Mouse (Mus musculus) MEL (cell line): ENCODE data around the gene H2al1m. TPM values are rescaled to one million over a fixed set of nuclear protein-coding genes. Genes with fewer than 3 reads are reported as not detected.

Experiments used
- DNase-seq: peaks from one replicate; pipeline ENCODE4 v3.0.0; 2011; ENCODE audit warnings: low read depth, low spot score
- H3K27ac ChIP-seq: 2 replicates; pipeline ENCODE4 v1.5.1; 2012; ENCODE audit warnings: low read depth, mild to moderate bottlenecking, control low read depth, low read length, moderate library complexity; ENCODE audit not compliant: control insufficient read depth
- H3K27me3 ChIP-seq, 2 experiments: fragments of 150-350 bp in 1 of 2; sonication (generic) in 1 of 2; 2 replicates each; pipeline ENCODE4 v1.6.1; 2012; ENCODE audit warnings: low read length in 2 of 2, mild to moderate bottlenecking in 2 of 2, improper control_type of control experiment in 1 of 2, moderate library complexity in 1 of 2; ENCODE audit not compliant: insufficient read depth in 2 of 2, control insufficient read depth in 1 of 2
- H3K36me3 ChIP-seq, 2 experiments: 2 replicates each; pipeline ENCODE4 v1.6.1; 2012 to 2014; ENCODE audit warnings: low read length in 2 of 2, improper control_type of control experiment in 1 of 2, inconsistent platforms in 1 of 2, mild to moderate bottlenecking in 1 of 2; ENCODE audit not compliant: insufficient read depth in 2 of 2, control insufficient read depth in 1 of 2
- H3K4me1 ChIP-seq, 2 experiments: fragments of 150-350 bp in 1 of 2; sonication (generic) in 1 of 2; 2 replicates each; pipeline ENCODE4 v1.6.1; 2012; ENCODE audit warnings: low read length in 2 of 2, improper control_type of control experiment in 1 of 2, mild to moderate bottlenecking in 1 of 2; ENCODE audit not compliant: insufficient read depth in 2 of 2, control insufficient read depth in 1 of 2
- H3K4me3 ChIP-seq, 2 experiments: fragments of 150-350 bp in 1 of 2; sonication (generic) in 1 of 2; 2 replicates each; pipeline ENCODE4 v1.5.1; 2012; ENCODE audit warnings: low read depth in 2 of 2, low read length in 2 of 2, mild to moderate bottlenecking in 2 of 2, moderate library complexity in 2 of 2, control low read depth in 1 of 2, improper control_type of control experiment in 1 of 2; ENCODE audit not compliant: control insufficient read depth in 1 of 2, insufficient read depth in 1 of 2
- H3K79me2 ChIP-seq: 2 replicates; pipeline ENCODE4 v1.6.1; 2012; ENCODE audit warnings: mild to moderate bottlenecking, low read length, moderate library complexity; ENCODE audit not compliant: control insufficient read depth, poor library complexity, insufficient read depth
- H3K9ac ChIP-seq: 2 replicates; pipeline ENCODE4 v1.6.1; 2012; ENCODE audit warnings: low read depth, mild to moderate bottlenecking, control low read depth, low read length, moderate library complexity; ENCODE audit not compliant: control insufficient read depth, poor library complexity, severe bottlenecking
- H3K9me3 ChIP-seq: fragments of 150-350 bp; sonication (generic); replicated peaks from 2 replicates; pipeline ENCODE4 v1.6.1; 2012; ENCODE audit warnings: mild to moderate bottlenecking, low read length, improper control_type of control experiment, moderate library complexity; ENCODE audit not compliant: insufficient read depth
- BHLHE40 ChIP-seq: IDR thresholded peaks from 2 replicates; pipeline ENCODE4 v1.6.1; 2012; ENCODE audit warnings: low read depth, mild to moderate bottlenecking, inconsistent platforms, low read length, improper control_type of control experiment, borderline replicate concordance
- CHD1 ChIP-seq: IDR thresholded peaks from 2 replicates; pipeline ENCODE4 v1.6.1; 2012; ENCODE audit warnings: low read depth, mild to moderate bottlenecking, inconsistent platforms, low read length, improper control_type of control experiment
- CHD2 ChIP-seq: IDR thresholded peaks from 2 replicates; pipeline ENCODE4 v1.6.1; 2011; ENCODE audit warnings: low read length, improper control_type of control experiment
- CTCF ChIP-seq, 3 experiments: IDR thresholded peaks in 2 of 3; conservative IDR thresholded peaks in 1 of 3; 2 replicates each; pipeline ENCODE4 v1.5.1; 2011 to 2012; ENCODE audit warnings: low read length in 3 of 3, low read depth in 2 of 3, mild to moderate bottlenecking in 2 of 3, improper control_type of control experiment in 1 of 3, inconsistent platforms in 1 of 3, mixed read lengths in 1 of 3, moderate library complexity in 1 of 3; ENCODE audit not compliant: control insufficient read depth in 1 of 3, insufficient read depth in 1 of 3, poor library complexity in 1 of 3, severe bottlenecking in 1 of 3
- E2F4 ChIP-seq: IDR thresholded peaks from 2 replicates; pipeline ENCODE4 v1.6.1; 2011; ENCODE audit warnings: low read depth, low read length, improper control_type of control experiment, borderline replicate concordance
- ELF1 ChIP-seq: IDR thresholded peaks from 2 replicates; pipeline ENCODE4 v1.6.1; 2014; ENCODE audit warnings: low read depth, mild to moderate bottlenecking, inconsistent platforms, low read length, improper control_type of control experiment, moderate library complexity
- EP300 ChIP-seq, 2 experiments: IDR thresholded peaks; 2 replicates each; pipeline ENCODE4 v1.6.1; 2011; ENCODE audit warnings: improper control_type of control experiment in 2 of 2, low read length in 2 of 2, low read depth in 1 of 2, mild to moderate bottlenecking in 1 of 2
- ETS1 ChIP-seq: IDR thresholded peaks from 2 replicates; pipeline ENCODE4 v1.6.1; 2012; ENCODE audit warnings: low read depth, mild to moderate bottlenecking, inconsistent platforms, low read length, improper control_type of control experiment, moderate library complexity
- GABPA ChIP-seq: IDR thresholded peaks from 2 replicates; pipeline ENCODE4 v1.6.1; 2012; ENCODE audit warnings: low read depth, mild to moderate bottlenecking, inconsistent platforms, low read length, improper control_type of control experiment, moderate library complexity
- HCFC1 ChIP-seq: IDR thresholded peaks from 2 replicates; pipeline ENCODE4 v1.6.1; 2012; ENCODE audit warnings: low read depth, mild to moderate bottlenecking, inconsistent platforms, low read length, improper control_type of control experiment, moderate library complexity
- JUND ChIP-seq: IDR thresholded peaks from 2 replicates; pipeline ENCODE4 v1.6.1; 2011; ENCODE audit warnings: low read depth, mild to moderate bottlenecking, improper control_type of control experiment, low read length
- KAT2A ChIP-seq: conservative IDR thresholded peaks from 2 replicates; pipeline ENCODE4 v1.6.1; 2012; ENCODE audit warnings: low read depth, low read length, improper control_type of control experiment, inconsistent platforms
- MAFK ChIP-seq: IDR thresholded peaks from 2 replicates; pipeline ENCODE4 v1.6.1; 2011; ENCODE audit warnings: low read depth, mild to moderate bottlenecking, low read length, improper control_type of control experiment, borderline replicate concordance
- MAZ ChIP-seq: IDR thresholded peaks from 2 replicates; pipeline ENCODE4 v1.6.1; 2012; ENCODE audit warnings: low read depth, mild to moderate bottlenecking, inconsistent platforms, low read length, improper control_type of control experiment
- MEF2A ChIP-seq: IDR thresholded peaks from 2 replicates; pipeline ENCODE4 v1.6.1; 2014; ENCODE audit warnings: low read depth, mild to moderate bottlenecking, inconsistent platforms, low read length, improper control_type of control experiment; ENCODE audit not compliant: poor library complexity, insufficient replicate concordance, severe bottlenecking; ENCODE audit errors: extremely low read depth
- MXI1 ChIP-seq: IDR thresholded peaks from 2 replicates; pipeline ENCODE4 v1.6.1; 2011; ENCODE audit warnings: mild to moderate bottlenecking, low read depth, low read length, improper control_type of control experiment
- MYC ChIP-seq: IDR thresholded peaks from 2 replicates; pipeline ENCODE4 v1.6.1; 2011; ENCODE audit warnings: low read depth, mild to moderate bottlenecking, low read length, improper control_type of control experiment, moderate library complexity
- NELFE ChIP-seq: IDR thresholded peaks from 2 replicates; pipeline ENCODE4 v1.6.1; 2011; ENCODE audit warnings: low read depth, low read length, improper control_type of control experiment
- NRF1 ChIP-seq: IDR thresholded peaks from 2 replicates; pipeline ENCODE4 v1.6.1; 2014; ENCODE audit warnings: low read depth, mild to moderate bottlenecking, inconsistent platforms, low read length, improper control_type of control experiment, moderate library complexity; ENCODE audit not compliant: poor library complexity, insufficient read depth, severe bottlenecking
- POLR2A ChIP-seq, 2 experiments: IDR thresholded peaks; 2 replicates each; pipeline ENCODE4 v1.6.1; 2011 to 2012; ENCODE audit warnings: low read length in 2 of 2, mild to moderate bottlenecking in 2 of 2, control low read depth in 1 of 2, improper control_type of control experiment in 1 of 2, low read depth in 1 of 2, moderate library complexity in 1 of 2; ENCODE audit not compliant: control insufficient read depth in 1 of 2, insufficient read depth in 1 of 2, poor library complexity in 1 of 2
- POLR2AphosphoS2 ChIP-seq: IDR thresholded peaks from 2 replicates; pipeline ENCODE4 v1.6.1; 2011; ENCODE audit warnings: low read length, improper control_type of control experiment
- POLR2AphosphoS5 ChIP-seq: IDR thresholded peaks from 2 replicates; pipeline ENCODE4 v1.6.1; 2012; ENCODE audit warnings: low read depth, borderline replicate concordance, mild to moderate bottlenecking, inconsistent platforms, low read length, moderate library complexity, mixed read lengths
- RAD21 ChIP-seq: IDR thresholded peaks from 2 replicates; pipeline ENCODE4 v1.6.1; 2011; ENCODE audit warnings: mild to moderate bottlenecking, low read depth, low read length, improper control_type of control experiment
- RCOR1 ChIP-seq: IDR thresholded peaks from 2 replicates; pipeline ENCODE4 v1.6.1; 2012; ENCODE audit warnings: low read depth, mild to moderate bottlenecking, inconsistent platforms, low read length, improper control_type of control experiment
- SIN3A ChIP-seq: IDR thresholded peaks from 2 replicates; pipeline ENCODE4 v1.6.1; 2012; ENCODE audit warnings: low read length, improper control_type of control experiment, inconsistent platforms
- SMC3 ChIP-seq: IDR thresholded peaks from 2 replicates; pipeline ENCODE4 v1.6.1; 2011; ENCODE audit warnings: low read depth, low read length, improper control_type of control experiment
- TAL1 ChIP-seq: IDR thresholded peaks from 2 replicates; pipeline ENCODE4 v1.6.1; 2012; ENCODE audit warnings: mild to moderate bottlenecking, inconsistent platforms, low read length, moderate library complexity, mixed read lengths
- TCF12 ChIP-seq: IDR thresholded peaks from 2 replicates; pipeline ENCODE4 v1.6.1; 2014; ENCODE audit warnings: low read depth, mild to moderate bottlenecking, inconsistent platforms, low read length, improper control_type of control experiment, moderate library complexity
- UBTF ChIP-seq: IDR thresholded peaks from 2 replicates; pipeline ENCODE4 v1.6.1; 2012; ENCODE audit warnings: low read depth, mild to moderate bottlenecking, inconsistent platforms, low read length, improper control_type of control experiment, moderate library complexity, borderline replicate concordance; ENCODE audit not compliant: insufficient read depth
- USF1 ChIP-seq: IDR thresholded peaks from 2 replicates; pipeline ENCODE4 v1.6.1; 2014; ENCODE audit warnings: low read depth, mild to moderate bottlenecking, inconsistent platforms, low read length, improper control_type of control experiment, moderate library complexity
- USF2 ChIP-seq, 2 experiments: IDR thresholded peaks; 2 replicates each; pipeline ENCODE4 v1.6.1; 2011 to 2012; ENCODE audit warnings: improper control_type of control experiment in 2 of 2, low read length in 2 of 2, borderline replicate concordance in 1 of 2, inconsistent platforms in 1 of 2, low read depth in 1 of 2, mild to moderate bottlenecking in 1 of 2; ENCODE audit not compliant: insufficient read depth in 1 of 2
- ZC3H11A ChIP-seq: IDR thresholded peaks from 2 replicates; pipeline ENCODE4 v1.6.1; 2012; ENCODE audit warnings: low read depth, mild to moderate bottlenecking, inconsistent platforms, low read length, improper control_type of control experiment
- ZMIZ1 ChIP-seq: IDR thresholded peaks from 2 replicates; pipeline ENCODE4 v1.6.1; 2012; ENCODE audit warnings: low read depth, mild to moderate bottlenecking, inconsistent platforms, low read length, improper control_type of control experiment, moderate library complexity
- ZNF384 ChIP-seq: IDR thresholded peaks from 2 replicates; pipeline ENCODE4 v1.6.1; 2012; ENCODE audit warnings: low read depth, mild to moderate bottlenecking, inconsistent platforms, low read length, improper control_type of control experiment
- polyA plus RNA-seq, 2 experiments: library from polyadenylated mRNA; stranded (reverse) in 1 of 2; unstranded in 1 of 2; fragments of >175 nt in 1 of 2; fragments of >200 nt in 1 of 2; gene quantifications; 2 replicates each; pipeline versions ENCODE4 v1.2.1 to v1.2.4; 2012; ENCODE audit warnings: low replicate concordance in 2 of 2, low read depth in 1 of 2; ENCODE audit not compliant: insufficient read length in 2 of 2, insufficient read depth in 1 of 2, missing spikeins in 1 of 2
- total RNA-seq: library from RNA; depleted of rRNA; stranded (reverse); fragments of 300-350 nt; gene quantifications from 2 replicates; pipeline ENCODE4 v1.2.3, GENCODE M21; 2012

H2al1m gene
- total and polyA plus RNA-seq, 3 experiments = 0.85 to 3.5 TPM; not detected in 1

DNA sequence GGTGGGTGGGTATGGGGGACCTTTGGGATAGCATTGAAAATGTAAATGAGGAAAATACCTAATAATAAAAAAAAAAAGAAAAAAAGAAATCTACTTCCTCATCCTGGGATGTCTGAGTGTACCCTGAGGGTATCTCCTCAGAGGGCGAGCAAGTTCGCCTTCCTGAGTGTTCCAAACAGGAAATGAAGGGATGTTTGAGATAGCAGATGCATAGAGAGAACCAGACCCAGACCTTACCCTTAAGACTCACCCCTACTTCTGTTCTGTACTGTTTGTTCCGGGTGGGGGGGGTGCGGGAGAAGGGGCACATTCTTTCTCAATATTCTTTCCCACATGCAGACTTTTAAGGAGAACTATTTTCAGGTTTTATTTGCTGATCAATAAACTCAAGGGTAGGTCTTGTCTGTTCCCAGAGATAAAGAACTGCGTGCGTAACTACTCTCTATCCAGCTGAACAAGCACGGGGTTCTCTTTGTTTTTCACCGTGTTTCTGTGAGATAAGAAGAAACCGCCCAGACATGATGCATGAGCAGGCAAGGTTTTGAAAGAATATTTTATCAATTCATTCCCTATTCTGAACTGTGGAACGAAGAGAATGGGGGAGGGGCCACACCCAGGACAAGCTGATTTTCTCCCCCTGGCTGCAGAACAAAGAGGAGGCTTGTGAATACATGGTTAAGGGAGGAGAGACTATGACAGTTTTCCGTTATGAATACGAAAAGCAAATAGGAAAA lies 38.8 kb upstream of the H2al1m start:
- DNase-seq = peak; percentile 95
- Histone ChIP-seq H3K27me3 (no peaks in the 10 kb centered on the region), H3K79me2 (no peaks in the 10 kb centered on the region), H3K9ac (peak overlapping the region; percentile 52), H3K36me3 (peaks cover 0 to 58% of the 10 kb centered on the region in 2 experiments; a peak in 2 of 4 replicates), H3K4me3 (peak overlapping the region in 1 of 2 experiments; percentile 8; a peak in 1 of 4 replicates), H3K27ac (peak overlapping the region; percentile 98), H3K9me3 (no peaks in the 10 kb centered on the region), H3K4me1 (peaks cover 30 to 47% of the 10 kb centered on the region in 2 experiments)
- TF ChIP-seq ZNF384 = peak; percentile 79
- TF ChIP-seq JUND = 0 out of 2 replicates have a peak, but pooled peaks have one; percentile 32
- TF ChIP-seq ZC3H11A = peak; percentile 39
- TF ChIP-seq USF2 (IDR thresholded peaks at IDR 0.05; ENCODE audit: borderline replicate concordance in 1 of 2, insufficient read depth in 1 of 2, low read depth in 1 of 2, low read length in 2 of 2) = no peak
- 0 out of 2 replicates have a peak, but pooled peaks have one; percentile 50 for TF ChIP-seq POLR2AphosphoS2
- no peak for TF ChIP-seq CHD1
- TF ChIP-seq MAZ = peak; percentile 73; the same call in 1 of the 2 replicates
- peak; percentile 93 for TF ChIP-seq MAFK
- TF ChIP-seq BHLHE40 = peak; percentile 92
- peak; percentile 79 for TF ChIP-seq RCOR1
- TF ChIP-seq ETS1 = peak; percentile 98
- TF ChIP-seq MEF2A = 0 out of 2 replicates have a peak, but pooled peaks have one; percentile 32
- TF ChIP-seq SIN3A = peak; percentile 95
- TF ChIP-seq POLR2AphosphoS5 = no peak
- no peak for TF ChIP-seq NRF1
- 0 out of 2 replicates have a peak, but pooled peaks have one; percentile 4 for TF ChIP-seq GABPA
- no peak for TF ChIP-seq USF1
- TF ChIP-seq TAL1 = peak; percentile 96
- TF ChIP-seq CHD2 = peak; percentile 83
- TF ChIP-seq EP300 (IDR thresholded peaks at IDR 0.05; ENCODE audit: low read depth in 1 of 2, low read length in 2 of 2) = peak; percentile 97 to 98
- peak in 1 of 3 experiments; percentile 7; a peak in 1 of 6 replicates for TF ChIP-seq CTCF (IDR thresholded peaks at IDR 0.05 in 2 of 3, conservative IDR thresholded peaks at IDR 0.05 in 1 of 3; ENCODE audit: control insufficient read depth in 1 of 3, insufficient read depth in 1 of 3, low read depth in 2 of 3, low read length in 3 of 3, poor library complexity in 1 of 3, severe bottlenecking in 1 of 3)
- peak; percentile 48; the same call in 1 of the 2 replicates for TF ChIP-seq HCFC1
- no peak; the same call in 1 of the 2 replicates for TF ChIP-seq KAT2A
- TF ChIP-seq POLR2A (IDR thresholded peaks at IDR 0.05; ENCODE audit: control insufficient read depth in 1 of 2, insufficient read depth in 1 of 2, low read depth in 1 of 2, low read length in 2 of 2, poor library complexity in 1 of 2) = no peak
- peak; percentile 89 for TF ChIP-seq MYC
- TF ChIP-seq SMC3 = no peak
- no peak for TF ChIP-seq ELF1
- peak; percentile 36; the same call in 1 of the 2 replicates for TF ChIP-seq E2F4
- peak; percentile 83 for TF ChIP-seq MXI1
- TF ChIP-seq UBTF = no peak
- TF ChIP-seq NELFE = no peak
- TF ChIP-seq RAD21 = no peak
- peak; percentile 98 for TF ChIP-seq TCF12
- peak; percentile 65; the same call in 1 of the 2 replicates for TF ChIP-seq ZMIZ1
